Mouse (Mus musculus): Measurements from ENCODE around the gene Cdkn1c. TPM values are rescaled to one million over a fixed set of nuclear protein-coding genes. Genes with fewer than 3 reads are reported as not detected.

The Cdkn1c gene
- total and polyA plus RNA-seq, 2 experiments = 2.2 to 2.4 TPM

GRCm38 (mm10) chr7:143462516-143462915 is 1.7 kb upstream of the Cdkn1c start:
- WGBS = 87% methylated on average over 5 of the region's 5 CpGs
- no peaks in the 10 kb centered on the region for H3K79me2 ChIP-seq (ENCODE audit: control insufficient read depth, insufficient read depth, low read length)
- H3K27ac ChIP-seq (replicated peaks; ENCODE audit: insufficient read depth, low read depth, low read length) = no peak overlapping the region
- H3K36me3 ChIP-seq (ENCODE audit: control insufficient read depth, insufficient read depth, low read length) = no peaks in the 10 kb centered on the region
- H3K9ac ChIP-seq (ENCODE audit: low read depth, low read length) = no peak overlapping the region
- no peaks in the 10 kb centered on the region; the same call in 1 of the 2 replicates for H3K4me1 ChIP-seq (ENCODE audit: control insufficient read depth, insufficient read depth, low read length)
- peaks cover 24% of the 10 kb centered on the region for H3K27me3 ChIP-seq (ENCODE audit: control insufficient read depth, insufficient read depth, low read length)
- no peak overlapping the region for H3K4me3 ChIP-seq (ENCODE audit: insufficient read depth, low read depth, low read length)
- TF ChIP-seq CTCF (IDR thresholded peaks at IDR 0.05; ENCODE audit: low read depth, low read length) = no peak
- no peak for TF ChIP-seq POLR2A (IDR thresholded peaks at IDR 0.05; ENCODE audit: extremely low read depth, insufficient read depth, low read length)
- no peak for DNase-seq (ENCODE audit: extremely low read depth, low read depth, low spot score)

DNA sequence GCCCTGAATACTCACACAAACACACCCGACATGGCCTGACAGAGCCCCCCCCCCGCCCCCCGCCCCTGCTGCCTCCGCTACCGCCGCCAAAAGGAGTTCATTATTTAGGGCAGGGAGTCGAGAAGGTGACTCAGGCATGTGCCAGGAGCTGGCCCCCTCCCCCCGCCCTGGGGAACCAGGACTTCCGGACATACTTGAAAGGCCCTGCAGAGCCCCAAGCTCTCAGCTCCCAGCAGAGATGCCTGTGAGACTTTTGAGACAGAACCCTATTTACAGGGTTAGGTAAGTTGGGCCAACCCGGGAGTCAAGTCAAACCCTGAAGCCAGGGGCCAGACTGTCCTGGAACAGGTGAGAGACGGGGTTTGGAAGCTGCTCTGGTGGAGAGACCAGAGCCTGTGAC is 1.1 kb upstream of the Cdkn1c start:
- no peak for DNase-seq (ENCODE audit: extremely low read depth, low read depth, low spot score)
- H3K4me1 ChIP-seq (ENCODE audit: control insufficient read depth, insufficient read depth, low read length) = no peaks in the 10 kb centered on the region; the same call in 1 of the 2 replicates
- TF ChIP-seq POLR2A (IDR thresholded peaks at IDR 0.05; ENCODE audit: extremely low read depth, insufficient read depth, low read length) = no peak
- no peak for TF ChIP-seq CTCF (IDR thresholded peaks at IDR 0.05; ENCODE audit: low read depth, low read length)
- H3K27me3 ChIP-seq (ENCODE audit: control insufficient read depth, insufficient read depth, low read length) = peaks cover 24% of the 10 kb centered on the region
- no peak overlapping the region for H3K9ac ChIP-seq (ENCODE audit: low read depth, low read length)
- WGBS = 83% methylated on average over 11 of the region's 11 CpGs
- H3K36me3 ChIP-seq (ENCODE audit: control insufficient read depth, insufficient read depth, low read length) = no peaks in the 10 kb centered on the region
- H3K27ac ChIP-seq (replicated peaks; ENCODE audit: insufficient read depth, low read depth, low read length) = no peak overlapping the region
- H3K79me2 ChIP-seq (ENCODE audit: control insufficient read depth, insufficient read depth, low read length) = no peaks in the 10 kb centered on the region
- no peak overlapping the region for H3K4me3 ChIP-seq (ENCODE audit: insufficient read depth, low read depth, low read length)

DNA sequence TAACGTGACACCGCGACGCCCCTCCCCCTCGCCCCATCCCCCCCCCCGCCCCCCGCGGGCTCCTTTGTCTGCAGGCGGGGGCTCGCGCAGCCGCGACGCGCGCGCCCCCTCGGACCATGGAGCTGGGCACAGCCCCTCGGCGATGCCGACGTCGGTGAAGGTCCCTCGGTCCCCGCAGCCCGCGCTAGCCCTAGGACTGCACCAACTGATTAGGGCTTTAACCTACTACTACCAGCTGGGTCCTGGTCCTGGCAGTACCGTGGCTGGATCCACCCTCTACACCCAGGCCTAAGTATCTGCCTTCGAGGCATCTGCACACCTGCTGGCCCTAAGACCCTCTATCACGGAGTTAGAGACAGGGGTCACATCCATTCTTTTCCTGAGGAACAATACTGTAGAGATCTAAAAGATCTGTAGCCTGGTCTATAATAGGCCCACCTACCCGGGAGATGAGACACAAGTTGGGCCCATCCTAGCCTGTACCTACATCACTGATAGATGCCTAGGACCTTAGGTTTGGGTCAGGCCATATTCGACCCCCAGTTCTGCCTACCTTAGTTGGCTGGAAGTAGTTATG is 532 bp upstream of the Cdkn1c start:
- no peak overlapping the region for H3K27ac ChIP-seq (replicated peaks; ENCODE audit: insufficient read depth, low read depth, low read length)
- peaks cover 24% of the 10 kb centered on the region for H3K27me3 ChIP-seq (ENCODE audit: control insufficient read depth, insufficient read depth, low read length)
- H3K9ac ChIP-seq (ENCODE audit: low read depth, low read length) = no peak overlapping the region
- 40% methylated on average over 27 of the region's 32 CpGs for WGBS
- no peaks in the 10 kb centered on the region for H3K79me2 ChIP-seq (ENCODE audit: control insufficient read depth, insufficient read depth, low read length)
- TF ChIP-seq POLR2A (IDR thresholded peaks at IDR 0.05; ENCODE audit: extremely low read depth, insufficient read depth, low read length) (no peak), CTCF (IDR thresholded peaks at IDR 0.05; ENCODE audit: low read depth, low read length) (no peak)
- no peaks in the 10 kb centered on the region for H3K36me3 ChIP-seq (ENCODE audit: control insufficient read depth, insufficient read depth, low read length)
- H3K4me1 ChIP-seq (ENCODE audit: control insufficient read depth, insufficient read depth, low read length) = no peaks in the 10 kb centered on the region; the same call in 1 of the 2 replicates
- peak overlapping the region; percentile 31; the same call in 1 of the 2 replicates for H3K4me3 ChIP-seq (ENCODE audit: insufficient read depth, low read depth, low read length)
- no peak for DNase-seq (ENCODE audit: extremely low read depth, low read depth, low spot score)

DNA sequence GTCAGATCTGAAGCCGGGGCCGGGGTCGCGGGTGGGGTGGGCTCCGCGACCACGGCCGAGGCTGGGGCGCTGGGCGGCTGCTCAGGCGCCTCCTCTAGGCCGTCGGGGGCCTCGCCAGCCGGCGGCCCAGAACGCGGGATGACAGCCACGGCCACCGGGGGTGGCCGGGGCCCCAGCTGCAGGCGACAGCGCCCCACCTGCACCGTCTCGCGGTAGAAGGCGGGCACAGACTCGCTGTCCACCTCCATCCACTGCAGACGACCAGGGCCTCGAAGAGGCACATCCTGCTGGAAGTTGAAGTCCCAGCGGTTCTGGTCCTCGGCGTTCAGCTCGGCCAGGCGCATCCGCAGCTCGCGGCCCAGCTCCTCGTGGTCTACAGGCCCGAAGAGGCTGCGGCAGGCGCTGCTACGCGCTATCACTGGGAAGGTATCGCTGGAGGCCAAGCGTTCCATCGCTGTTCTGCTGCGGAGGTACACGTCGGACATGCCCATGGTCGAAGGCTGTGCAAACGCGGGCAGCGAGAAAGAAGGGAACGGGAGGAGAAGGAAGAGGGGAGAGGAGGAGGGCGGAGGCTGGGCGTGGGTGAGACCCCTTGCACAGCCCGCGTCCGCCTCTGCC is 524 bp downstream of the Cdkn1c start:
- TF ChIP-seq CTCF (IDR thresholded peaks at IDR 0.05; ENCODE audit: low read depth, low read length) (no peak), POLR2A (IDR thresholded peaks at IDR 0.05; ENCODE audit: extremely low read depth, insufficient read depth, low read length) (no peak)
- peak overlapping the region; percentile 68 for H3K4me3 ChIP-seq (ENCODE audit: insufficient read depth, low read depth, low read length)
- H3K27me3 ChIP-seq (ENCODE audit: control insufficient read depth, insufficient read depth, low read length) = peaks cover 24% of the 10 kb centered on the region
- no peak overlapping the region for H3K27ac ChIP-seq (replicated peaks; ENCODE audit: insufficient read depth, low read depth, low read length)
- H3K79me2 ChIP-seq (ENCODE audit: control insufficient read depth, insufficient read depth, low read length) = no peaks in the 10 kb centered on the region
- WGBS = 33% methylated on average over 57 of the region's 60 CpGs
- peak overlapping the region; percentile 62 for H3K9ac ChIP-seq (ENCODE audit: low read depth, low read length)
- H3K4me1 ChIP-seq (ENCODE audit: control insufficient read depth, insufficient read depth, low read length) = peaks cover 2% of the 10 kb centered on the region; the same call in 1 of the 2 replicates
- no peak for DNase-seq (ENCODE audit: extremely low read depth, low read depth, low spot score)
- no peaks in the 10 kb centered on the region for H3K36me3 ChIP-seq (ENCODE audit: control insufficient read depth, insufficient read depth, low read length)

- Histone ChIP-seq H3K9ac (ENCODE audit: low read depth, low read length) (peak overlapping the region; percentile 49), H3K27me3 (ENCODE audit: control insufficient read depth, insufficient read depth, low read length) (peaks cover 20% of the 10 kb centered on the region), H3K27ac (replicated peaks; ENCODE audit: insufficient read depth, low read depth, low read length) (no peak overlapping the region), H3K4me1 (ENCODE audit: control insufficient read depth, insufficient read depth, low read length) (peaks cover 2% of the 10 kb centered on the region; the same call in 1 of the 2 replicates), H3K36me3 (ENCODE audit: control insufficient read depth, insufficient read depth, low read length) (no peaks in the 10 kb centered on the region), H3K79me2 (ENCODE audit: control insufficient read depth, insufficient read depth, low read length) (no peaks in the 10 kb centered on the region), H3K4me3 (ENCODE audit: insufficient read depth, low read depth, low read length) (peak overlapping the region; percentile 68)
- 22% methylated on average over 95 of the region's 100 CpGs for WGBS
- TF ChIP-seq CTCF (IDR thresholded peaks at IDR 0.05; ENCODE audit: low read depth, low read length) (no peak), POLR2A (IDR thresholded peaks at IDR 0.05; ENCODE audit: extremely low read depth, insufficient read depth, low read length) (no peak)
- no peak for DNase-seq (ENCODE audit: extremely low read depth, low read depth, low spot score)
Measured at GRCm38 (mm10) chr7:143459332-143460211, 1.3 kb downstream of the Cdkn1c start.
